Mouse (Mus musculus) forebrain, postnatal 0 days (tissue): ENCODE data around the gene 4921536K21Rik. TPM values are rescaled to one million over a fixed set of nuclear protein-coding genes. Genes with fewer than 3 reads are reported as not detected.

ENCODE experiments used
- ATAC-seq: fragments of 200-750 bp; cut with Nextera tagmentation; 2 replicates; pipeline ENCODE4 v1.8.0; 2017; ENCODE audit warnings: mild to moderate bottlenecking, moderate library complexity
- DNase-seq: peaks from one replicate; pipeline ENCODE4 v3.0.0-alpha.2; 2015
- H3K27ac ChIP-seq: fragments of 300-500 bp; sonication (generic); 2 replicates; pipeline ENCODE4 v1.5.1; 2014; ENCODE audit warnings: low read depth, mild to moderate bottlenecking, antibody characterized with exemption, low read length, moderate library complexity, mixed read lengths
- H3K27me3 ChIP-seq: fragments of 300-500 bp; sonication (generic); 2 replicates; pipeline ENCODE4 v1.6.1; 2014; ENCODE audit warnings: mild to moderate bottlenecking, low read length, mixed read lengths; ENCODE audit not compliant: insufficient read depth
- H3K36me3 ChIP-seq: fragments of 300-500 bp; sonication (generic); 2 replicates; pipeline ENCODE4 v1.6.1; 2014; ENCODE audit warnings: mild to moderate bottlenecking, moderate library complexity; ENCODE audit not compliant: insufficient read depth
- H3K4me1 ChIP-seq: fragments of 300-500 bp; sonication (generic); 2 replicates; pipeline ENCODE4 v1.6.1; 2014; ENCODE audit warnings: antibody characterized with exemption; ENCODE audit not compliant: insufficient read depth
- H3K4me2 ChIP-seq: fragments of 300-500 bp; sonication (generic); 2 replicates; pipeline ENCODE4 v1.6.1; 2014; ENCODE audit warnings: low read depth, mild to moderate bottlenecking, moderate library complexity
- H3K4me3 ChIP-seq: fragments of 300-500 bp; sonication (generic); 2 replicates; pipeline ENCODE4 v1.5.1; 2014; ENCODE audit warnings: low read depth, low read length, mixed read lengths
- H3K9ac ChIP-seq: fragments of 300-500 bp; sonication (generic); 2 replicates; pipeline ENCODE4 v1.6.1; 2014; ENCODE audit warnings: mild to moderate bottlenecking
- H3K9me3 ChIP-seq: fragments of 300-500 bp; sonication (generic); 2 replicates; pipeline ENCODE4 v1.6.1; 2016; ENCODE audit warnings: low read length
- CTCF ChIP-seq: sonication (generic); IDR thresholded peaks from 2 replicates; pipeline ENCODE4 v1.5.1; 2016; ENCODE audit warnings: antibody characterized with exemption, control low read depth, low read depth
- WGBS: fragments of 180-500 bp; shearing (Covaris S2); extraction: QIAGEN DNeasy Blood & Tissue Kit; methylation state at CpG from one replicate; pipeline ENCODE4 v1.1.7; 2014; 5-methylcytosine and 5-hydroxymethylcytosine counted together
- polyA plus RNA-seq: library from polyadenylated mRNA; unstranded; fragments of >200 nt; fragmentation: Nextera tagmentation; extraction: Ambion mirVana; gene quantifications from 2 replicates; pipeline ENCODE4 v1.2.1, GENCODE M21; 2015
- total RNA-seq: library from RNA; depleted of rRNA; stranded (reverse); fragments of >200 nt; gene quantifications from 2 replicates; pipeline ENCODE4 v1.2.3, GENCODE M21; 2014; rRNA removed

4921536K21Rik gene
- 0.19 and 0.31 TPM in 2 replicates for total RNA-seq
- 0.33 and 0.56 TPM in 2 replicates for polyA plus RNA-seq

DNA sequence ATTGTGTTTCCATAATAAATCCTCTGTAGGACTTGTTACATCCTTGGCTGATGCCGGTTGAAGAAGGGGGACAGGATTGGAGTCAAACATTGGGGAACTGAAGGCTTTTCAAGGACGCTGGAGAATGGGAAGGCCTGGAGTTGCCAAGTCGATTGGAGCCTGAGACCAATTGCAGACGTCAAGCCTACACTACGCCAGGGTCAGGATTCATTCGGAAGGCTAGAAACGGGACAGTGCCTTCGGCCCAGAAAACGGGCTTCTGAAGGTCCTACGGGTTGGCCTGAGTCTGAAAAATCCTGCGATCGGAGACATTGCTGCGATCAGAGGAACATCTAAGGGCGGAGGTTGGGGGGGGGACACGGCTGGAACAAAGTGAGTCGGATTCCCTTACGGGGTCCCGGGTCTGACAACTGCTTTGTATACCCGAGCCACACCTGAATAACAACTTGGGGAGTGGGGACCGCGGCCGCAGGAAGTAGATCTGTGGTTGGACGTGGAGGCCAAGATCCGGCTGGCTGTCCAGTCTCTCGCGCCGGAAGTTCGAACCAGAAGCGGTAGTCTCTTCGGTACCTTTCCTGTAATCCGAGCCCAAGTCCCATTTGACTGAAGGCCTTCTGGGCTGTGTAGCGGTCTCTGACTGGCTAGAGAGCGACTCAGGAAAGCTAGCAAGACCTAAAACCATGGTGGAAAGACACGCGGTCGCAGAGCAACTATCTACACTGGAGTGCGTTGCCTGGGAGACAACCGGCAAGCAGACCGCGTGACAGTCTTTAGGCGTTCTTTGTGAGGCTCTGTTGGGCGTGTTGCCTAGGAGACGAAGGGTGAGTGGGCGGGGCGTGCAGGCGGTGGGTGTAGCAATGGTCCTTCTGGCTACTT lies at the start of gene 4921536K21Rik, which contains the start of gene Dusp18:
4921536K21Rik (minus strand) TSS at position 693 of the 876 bp plus-strand sequence.
Dusp18 (plus strand) TSS at position 835 of the 876 bp plus-strand sequence.
- Histone ChIP-seq H3K9me3 (no peaks in the 10 kb centered on the region), H3K27ac (peak within 1 kb of the TSS; percentile 82), H3K4me1 (peaks cover 8% of the 10 kb centered on the region), H3K36me3 (peaks cover 9% of the 10 kb centered on the region; the same call in 1 of the 2 replicates), H3K9ac (peak within 1 kb of the TSS; percentile 68), H3K27me3 (no peaks in the 10 kb centered on the region), H3K4me3 (peak within 1 kb of the TSS; percentile 52), H3K4me2 (peak within 1 kb of the TSS; percentile 88)
- no peak for TF ChIP-seq CTCF
- DNase-seq (peak; percentile 97), ATAC-seq (peak; percentile 99)
- 2% methylated on average over 46 of the region's 46 CpGs for WGBS

DNA sequence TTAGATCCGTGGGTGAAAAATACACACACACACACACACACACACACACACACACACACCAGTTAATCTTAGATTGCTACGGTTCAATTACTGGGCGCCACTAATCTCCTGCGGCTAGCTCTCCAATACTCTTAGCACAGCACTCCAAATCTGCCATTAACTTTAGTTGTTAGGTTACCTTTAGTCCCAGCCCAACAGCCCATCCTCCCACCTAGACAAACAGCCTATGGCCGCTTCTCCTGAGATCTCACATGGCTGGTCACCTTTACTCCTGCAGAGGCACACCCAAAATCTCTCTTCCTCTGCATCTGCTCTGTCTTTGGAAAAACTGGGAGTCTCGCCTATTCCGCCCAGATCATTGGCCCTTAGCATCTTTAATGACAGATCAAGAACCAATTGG lies 46.5 kb upstream of the 4921536K21Rik start:
- H3K9ac ChIP-seq: no peak overlapping the region
- no peaks in the 10 kb centered on the region for H3K9me3 ChIP-seq
- DNase-seq (no peak), ATAC-seq (no peak)
- no peaks in the 10 kb centered on the region; the same call in 1 of the 2 replicates for H3K27me3 ChIP-seq
- no peak overlapping the region for H3K4me3 ChIP-seq
- no peak for TF ChIP-seq CTCF
- no peaks in the 10 kb centered on the region for H3K36me3 ChIP-seq
- 89% methylated on average over 7 of the region's 7 CpGs for WGBS
- no peaks in the 10 kb centered on the region for H3K4me1 ChIP-seq
- no peak overlapping the region for H3K27ac ChIP-seq
- H3K4me2 ChIP-seq: no peak overlapping the region

DNA sequence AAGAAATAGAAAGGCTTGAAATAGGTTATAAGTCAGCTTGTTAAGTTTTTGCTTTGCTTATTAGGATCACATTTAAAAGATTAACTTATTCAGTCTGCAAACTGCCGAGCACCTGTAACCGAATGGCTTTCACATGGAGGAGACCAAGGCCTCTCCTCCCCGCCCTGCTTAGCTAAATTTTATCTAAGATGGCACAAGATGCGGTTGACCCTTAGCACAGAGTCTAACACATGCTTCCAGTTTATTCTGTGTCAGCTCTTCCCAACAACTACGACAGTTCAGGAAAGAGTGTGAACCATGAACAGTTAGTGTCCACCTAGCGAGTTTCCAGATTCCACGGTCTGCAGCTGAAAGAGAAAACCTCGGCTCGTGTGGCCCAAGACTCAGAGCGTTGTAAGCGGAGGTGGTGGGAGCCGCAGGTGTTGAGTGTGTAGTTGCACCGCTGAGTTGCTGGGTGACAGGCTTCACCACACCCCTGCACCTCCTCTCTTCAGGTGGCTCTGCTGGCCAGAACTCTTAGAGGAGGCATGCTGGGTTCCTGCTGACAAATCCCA lies 42.5 kb upstream of the 4921536K21Rik start:
- Histone ChIP-seq H3K36me3 (no peaks in the 10 kb centered on the region), H3K4me3 (no peak overlapping the region), H3K4me2 (no peak overlapping the region), H3K9me3 (no peaks in the 10 kb centered on the region), H3K27me3 (no peaks in the 10 kb centered on the region), H3K27ac (no peak overlapping the region), H3K4me1 (no peaks in the 10 kb centered on the region), H3K9ac (no peak overlapping the region)
- no peak for TF ChIP-seq CTCF
- WGBS: 88% methylated on average over 13 of the region's 13 CpGs
- ATAC-seq: no peak
- no peak for DNase-seq

GRCm38 (mm10) chr11:3936318-3936717 lies 41.4 kb upstream of the 4921536K21Rik start:
- Histone ChIP-seq H3K9me3 (no peaks in the 10 kb centered on the region), H3K4me1 (0 out of 2 replicates have a peak, but pooled peaks cover 5% of the 10 kb centered on the region), H3K4me2 (no peak overlapping the region), H3K9ac (no peak overlapping the region), H3K4me3 (no peak overlapping the region), H3K27ac (no peak overlapping the region), H3K27me3 (no peaks in the 10 kb centered on the region), H3K36me3 (no peaks in the 10 kb centered on the region)
- DNase-seq (peak; percentile 56), ATAC-seq (peak; percentile 69)
- TF ChIP-seq CTCF: no peak
- 65% methylated on average over 3 of the region's 3 CpGs for WGBS

GRCm38 (mm10) chr11:3935135-3935534 lies 40.2 kb upstream of the 4921536K21Rik start:
- no peak for ATAC-seq
- Histone ChIP-seq H3K9ac (no peak overlapping the region), H3K36me3 (no peaks in the 10 kb centered on the region), H3K27ac (no peak overlapping the region), H3K27me3 (no peaks in the 10 kb centered on the region), H3K4me1 (0 out of 2 replicates have a peak, but pooled peaks cover 5% of the 10 kb centered on the region), H3K9me3 (no peaks in the 10 kb centered on the region), H3K4me2 (no peak overlapping the region), H3K4me3 (no peak overlapping the region)
- WGBS: 79% methylated on average over 4 of the region's 4 CpGs
- TF ChIP-seq CTCF: no peak
- no peak for DNase-seq

GRCm38 (mm10) chr11:3933756-3934285 lies 38.9 kb upstream of the 4921536K21Rik start:
- no peak for TF ChIP-seq CTCF
- ATAC-seq (no peak), DNase-seq (no peak)
- H3K4me2 ChIP-seq: no peak overlapping the region
- 91% methylated on average over 9 of the region's 9 CpGs for WGBS
- H3K9me3 ChIP-seq: no peaks in the 10 kb centered on the region
- no peak overlapping the region for H3K27ac ChIP-seq
- no peak overlapping the region for H3K9ac ChIP-seq
- H3K4me3 ChIP-seq: no peak overlapping the region
- no peaks in the 10 kb centered on the region for H3K27me3 ChIP-seq
- 0 out of 2 replicates have a peak, but pooled peaks cover 5% of the 10 kb centered on the region for H3K4me1 ChIP-seq
- H3K36me3 ChIP-seq: no peaks in the 10 kb centered on the region
